Mouse (Mus musculus): ENCODE results near the gene Gm4787. TPM values are rescaled to one million over a fixed set of nuclear protein-coding genes. Genes with fewer than 3 reads are reported as not detected.
"Not testable (repeated sequence)": the region's sequence is repeated elsewhere in the genome, so short reads cannot be mapped to it uniquely, and the experiment has no call there.

The Gm4787 gene
- total RNA-seq (2021), result 1 to 10 TPM in 1 of 2 experiments, under 1 TPM in 1; 0.83 to 1.4 TPM
- polyA plus RNA-seq (2012; rRNA removed), result 0.10 and 0.16 TPM in 2 replicates
- long read RNA-seq, result 0 reads

GRCm38 (mm10) chr12:81379364-81379763, at the start of gene Gm4787:
Gm4787 (minus strand) TSS chr12:81379464.
- not testable (repeated sequence) for DNase-seq

GRCm38 (mm10) chr12:81421846-81422245, 42.6 kb upstream of the Gm4787 start, which contains the start of gene Adam4:
Adam4 (minus strand) TSS chr12:81421946.
- DNase-seq, result no peak

GRCm38 (mm10) chr12:81413211-81413610, 33.9 kb upstream of the Gm4787 start:
- DNase-seq, result no peak

- no peak for DNase-seq
Measured at GRCm38 (mm10) chr12:81408966-81409365, 29.7 kb upstream of the Gm4787 start.

- DNase-seq, result peak; percentile 67
Measured at GRCm38 (mm10) chr12:81402187-81402586, 22.9 kb upstream of the Gm4787 start.

GRCm38 (mm10) chr12:81333841-81334240, 45.4 kb downstream of the Gm4787 start:
- no peak for DNase-seq

- peak; percentile 57 for DNase-seq
Measured at GRCm38 (mm10) chr12:81332875-81333421, 46.3 kb downstream of the Gm4787 start, which contains the start of gene Slc8a3. Slc8a3 (minus strand) TSS chr12:81333180.

- peak; percentile 27 for DNase-seq
Measured at GRCm38 (mm10) chr12:81331937-81332874, 47.1 kb downstream of the Gm4787 start.

- DNase-seq, result no peak
Measured at GRCm38 (mm10) chr12:81331046-81331638, 48.1 kb downstream of the Gm4787 start.

Other genes with a start within 250 kb of the Gm4787 start
- gene Slc8a3, start 46.3 kb downstream of the Gm4787 start, total RNA-seq (2021), result 1 to 10 TPM in 1 of 2 experiments, under 1 TPM in 1; 0.52 to 1.8 TPM
- gene Slc8a3, start 46.3 kb downstream of the Gm4787 start, polyA plus RNA-seq (2012; rRNA removed), result 0.41 and 0.42 TPM in 2 replicates
- 1 to 10 TPM; 1.3 to 1.8 TPM for gene Adam4, start 42.5 kb upstream of the Gm4787 start, total RNA-seq (2021)
- gene Adam4, start 42.5 kb upstream of the Gm4787 start, polyA plus RNA-seq (2012; rRNA removed), result 0.21 TPM in 1 of 2 replicates, not detected in the other
- gene Cox16, start 105.7 kb upstream of the Gm4787 start, total RNA-seq (2021), result 100 to 1,000 TPM in 1 of 2 experiments, 10 to 100 TPM in 1; 92.5 to 102 TPM
- 79.1 and 90.6 TPM in 2 replicates for gene Cox16, start 105.7 kb upstream of the Gm4787 start, polyA plus RNA-seq (2012; rRNA removed)
- gene Gm20498, start 153.4 kb upstream of the Gm4787 start, total RNA-seq (2021), result 10 to 100 TPM; 25.9 to 40.9 TPM
- gene Gm20498, start 153.4 kb upstream of the Gm4787 start, polyA plus RNA-seq (2012; rRNA removed), result 2.4 and 5.1 TPM in 2 replicates
- 10 to 100 TPM; 34.4 to 34.7 TPM for gene Synj2bp, start 153.4 kb upstream of the Gm4787 start, total RNA-seq (2021)
- gene Synj2bp, start 153.4 kb upstream of the Gm4787 start, polyA plus RNA-seq (2012; rRNA removed), result 9.8 and 16.2 TPM in 2 replicates
- not detected for gene Adam21, start 189.0 kb upstream of the Gm4787 start, total RNA-seq (2021)
- gene Adam21, start 189.0 kb upstream of the Gm4787 start, polyA plus RNA-seq (2012; rRNA removed), result not detected in 2 replicates
- gene Med6, start 215.5 kb upstream of the Gm4787 start, total RNA-seq (2021), result 10 to 100 TPM; 22.3 to 27.3 TPM
- 1.2 and 1.4 TPM in 2 replicates for gene Med6, start 215.5 kb upstream of the Gm4787 start, polyA plus RNA-seq (2012; rRNA removed)